Mouse (Mus musculus): ENCODE measurements at regions not wholly inside any gene's neighbourhood (a gene's known extent, or its start where the extent isn't known, plus 50 kb on each side); places are given as distances from the start of the nearest gene placed in this dataset.

DNA sequence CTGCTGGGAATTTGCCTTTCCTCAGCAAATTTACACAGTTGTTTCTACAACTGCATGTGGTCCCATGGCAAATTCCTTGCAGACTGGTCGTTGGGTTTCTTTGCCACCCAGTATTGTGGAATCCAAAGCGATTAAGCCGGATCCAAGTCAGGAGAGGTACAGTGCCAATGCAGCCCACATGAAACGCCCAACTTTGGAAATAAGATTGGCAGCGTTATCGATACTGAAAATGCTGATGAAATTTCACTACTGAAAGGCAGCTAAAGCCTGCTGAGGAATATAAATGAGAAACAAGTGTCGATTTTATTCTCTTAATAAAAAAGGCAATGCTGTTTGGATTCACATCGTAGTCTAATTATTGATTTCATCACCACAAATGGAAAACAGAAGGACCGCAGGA is 281.1 kb upstream of the Mmadhc start:
- TF ChIP-seq CTCF (IDR thresholded peaks at IDR 0.05; ENCODE audit: insufficient read depth, low read depth, low read length) (no peak), POLR2A (IDR thresholded peaks at IDR 0.05; ENCODE audit: insufficient read depth, low read depth, low read length) (no peak)
